Mouse (Mus musculus) T-helper 17 cell (primary cell): Measurements from ENCODE around the gene Hmgcr.

Experiments used
- in situ Hi-C, 2 experiments: fragments of 300-600 bp; cut with MboI, MseI; formaldehyde crosslinking; loops; 1 replicate in 1 of 2; 2 replicates in 1 of 2; pipeline ENCODE4 v1.15.1; 2025; ENCODE audit warnings: high pct_unique_total_duplicates in 2 of 2

Gene Hmgcr

GRCm38 (mm10) chr13:96671078-96671905 is 556 bp upstream of the Hmgcr start:
- in situ Hi-C loops = loop anchor here in 1 of 2 experiments (25.0 kb wide), 1 partner anchor 1591 kb away; the partner anchor contains the start of genes Ankra2 and Utp15

- in situ Hi-C loops = loop anchor here in 1 of 2 experiments (25.0 kb wide), 1 partner anchor 1592 kb away; the partner anchor contains the start of genes Ankra2 and Utp15
These were observed 724 bp downstream of the Hmgcr start for GRCm38 (mm10) chr13:96670019-96670405.

- in situ Hi-C loops = loop anchor here in 1 of 2 experiments (25.0 kb wide), 1 partner anchor 1598 kb away; the partner anchor contains the start of genes Ankra2 and Utp15
These were observed 6.2 kb downstream of the Hmgcr start for GRCm38 (mm10) chr13:96664419-96664974.

GRCm38 (mm10) chr13:96663120-96663519 is 7.6 kb downstream of the Hmgcr start:
- in situ Hi-C loops = loop anchor here in 1 of 2 experiments (25.0 kb wide), 1 partner anchor 1599 kb away; the partner anchor contains the start of genes Ankra2 and Utp15

- in situ Hi-C loops = loop anchor here in 1 of 2 experiments (25.0 kb wide), 1 partner anchor 1602 kb away; the partner anchor contains the start of genes Ankra2 and Utp15
These were observed 10.5 kb downstream of the Hmgcr start for GRCm38 (mm10) chr13:96660095-96660860.

GRCm38 (mm10) chr13:96658936-96659335 is 11.8 kb downstream of the Hmgcr start:
- in situ Hi-C loops = loop anchor here in 1 of 2 experiments (25.0 kb wide), 1 partner anchor 1603 kb away; the partner anchor contains the start of genes Ankra2 and Utp15

- in situ Hi-C loops = loop anchor here in 1 of 2 experiments (25.0 kb wide), 1 partner anchor 1606 kb away; the partner anchor contains the start of genes Ankra2 and Utp15
These were observed 14.1 kb downstream of the Hmgcr start for GRCm38 (mm10) chr13:96656673-96657072.

GRCm38 (mm10) chr13:96653041-96653440 is 17.7 kb downstream of the Hmgcr start:
- in situ Hi-C loops = loop anchor here in 1 of 2 experiments (5.0 to 25.0 kb wide), 2 partner anchors 479 to 1609 kb away; partner anchors contain the start of genes Ankra2 and Utp15

GRCm38 (mm10) chr13:96645822-96646221 is 24.9 kb downstream of the Hmgcr start:
- in situ Hi-C loops = no loop called here

- in situ Hi-C loops = no loop called here
These were observed 26.6 kb downstream of the Hmgcr start for GRCm38 (mm10) chr13:96644168-96644567.

GRCm38 (mm10) chr13:96630396-96630795 is 40.3 kb downstream of the Hmgcr start:
- in situ Hi-C loops = no loop called here

GRCm38 (mm10) chr13:96620891-96621290 is 49.8 kb downstream of the Hmgcr start:
- in situ Hi-C loops = no loop called here

GRCm38 (mm10) chr13:96614615-96615014 is 56.1 kb downstream of the Hmgcr start:
- in situ Hi-C loops = no loop called here

GRCm38 (mm10) chr13:96604242-96604641 is 66.5 kb downstream of the Hmgcr start:
- in situ Hi-C loops = loop anchor here in 1 of 2 experiments (10.0 kb wide), 1 partner anchor 579 kb away; no protein-coding TSS in a partner anchor

GRCm38 (mm10) chr13:96599182-96599581 is 71.6 kb downstream of the Hmgcr start:
- in situ Hi-C loops = loop anchor here in 1 of 2 experiments (25.0 kb wide), 1 partner anchor 562 kb away; no protein-coding TSS in a partner anchor
